Mouse (Mus musculus): Measurements from ENCODE around the gene Gm7980.
"Not testable (repeated sequence)": the region's sequence is repeated elsewhere in the genome, so short reads cannot be mapped to it uniquely, and the experiment has no call there.

- not testable (repeated sequence) for TF ChIP-seq CTCF (IDR thresholded peaks at IDR 0.05; ENCODE audit: control insufficient read depth, insufficient read depth, low read length); POLR2A (IDR thresholded peaks at IDR 0.05; ENCODE audit: borderline replicate concordance, control insufficient read depth, low read depth, low read length)
These were observed at the start of gene Gm7980 for GRCm38 (mm10) chr14:41907190-41907589.

Data from bone marrow, adult 2 months (tissue).